Mouse (Mus musculus) bone marrow, adult 2 months (tissue): Measurements from ENCODE around the gene Arhgef19. TPM values are rescaled to one million over a fixed set of nuclear protein-coding genes. Genes with fewer than 3 reads are reported as not detected.

Experiments used
- H3K27ac ChIP-seq: fragments of 200-500 bp; 2 replicates; pipeline ENCODE4 v1.5.1; 2012; ENCODE audit warnings: low read depth, mild to moderate bottlenecking, control low read depth, inconsistent platforms, low read length; ENCODE audit not compliant: control insufficient read depth, poor library complexity, insufficient read depth
- H3K4me1 ChIP-seq: fragments of 200-500 bp; 2 replicates; pipeline ENCODE4 v1.6.1; 2011; ENCODE audit warnings: low read length; ENCODE audit not compliant: control insufficient read depth, insufficient read depth
- H3K4me3 ChIP-seq: fragments of 200-500 bp; replicated peaks from 2 replicates; pipeline ENCODE3; 2011; ENCODE audit warnings: mild to moderate bottlenecking, low read depth, low read length, control low read depth; ENCODE audit not compliant: control insufficient read depth
- CTCF ChIP-seq: fragments of 200-500 bp; IDR thresholded peaks from 2 replicates; pipeline ENCODE4 v1.5.1; 2011; ENCODE audit warnings: low read length, control low read depth; ENCODE audit not compliant: control insufficient read depth, insufficient read depth
- POLR2A ChIP-seq: fragments of 200-500 bp; IDR thresholded peaks from 2 replicates; pipeline ENCODE4 v1.6.1; 2011; ENCODE audit warnings: low read depth, mild to moderate bottlenecking, control low read depth, low read length, borderline replicate concordance; ENCODE audit not compliant: control insufficient read depth
- WGBS: fragments of 180-500 bp; shearing (Covaris S2); methylation state at CpG from one replicate; pipeline ENCODE4 v1.1.7; 2018; 5-methylcytosine and 5-hydroxymethylcytosine counted together
- polyA plus RNA-seq: library from polyadenylated mRNA; stranded (reverse); fragments of >200 nt; gene quantifications from 2 replicates; pipeline ENCODE4 v1.2.4, GENCODE M21; 2011; ENCODE audit warnings: low replicate concordance; ENCODE audit not compliant: missing spikeins, insufficient read depth, insufficient read length

Arhgef19 gene
- polyA plus RNA-seq, 1 experiment: 1.1 TPM

GRCm38 (mm10) chr4:141281153-141281552 is 41.9 kb downstream of the Arhgef19 start:
- Histone ChIP-seq H3K4me1 (peaks cover 2% of the 10 kb centered on the region; the same call in 1 of the 2 replicates), H3K27ac (no peak overlapping the region), H3K4me3 (no peak overlapping the region)
- no peak for TF ChIP-seq POLR2A
- TF ChIP-seq CTCF: no peak
- 4% methylated on average over 6 of the region's 6 CpGs for WGBS

GRCm38 (mm10) chr4:141281578-141281977 is 42.3 kb downstream of the Arhgef19 start:
- H3K4me3 ChIP-seq: no peak overlapping the region
- no peak for TF ChIP-seq CTCF
- no peak for TF ChIP-seq POLR2A
- WGBS: 5% methylated on average over 1 of the region's 1 CpGs
- H3K4me1 ChIP-seq: peaks cover 2% of the 10 kb centered on the region; the same call in 1 of the 2 replicates
- H3K27ac ChIP-seq: no peak overlapping the region

DNA sequence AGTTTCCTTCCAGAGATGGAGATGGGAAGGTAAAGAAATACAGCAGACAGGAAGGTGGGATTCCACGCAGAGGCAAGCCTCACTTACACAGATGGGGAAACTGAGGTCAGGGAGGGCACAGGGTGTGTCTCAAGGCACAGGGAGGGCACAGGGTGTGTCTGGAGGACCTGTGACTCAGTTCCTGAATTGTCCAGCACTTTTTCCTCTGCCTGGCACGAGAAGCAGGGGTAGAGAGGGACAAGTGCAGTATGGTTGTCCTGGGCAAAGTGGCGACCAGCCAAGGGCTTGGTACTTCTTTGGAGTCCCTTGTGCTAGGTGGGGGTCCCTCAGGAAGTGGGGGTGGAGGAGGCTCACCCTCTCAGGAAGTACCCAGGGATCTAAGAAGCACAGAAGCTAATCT is 42.8 kb downstream of the Arhgef19 start:
- no peak overlapping the region for H3K27ac ChIP-seq
- 19% methylated on average over 3 of the region's 3 CpGs for WGBS
- TF ChIP-seq POLR2A (no peak), CTCF (no peak)

GRCm38 (mm10) chr4:141282623-141283022 is 43.3 kb downstream of the Arhgef19 start:
- Histone ChIP-seq H3K27ac (no peak overlapping the region), H3K4me3 (no peak overlapping the region), H3K4me1 (peaks cover 2% of the 10 kb centered on the region; the same call in 1 of the 2 replicates)
- 65% methylated on average over 5 of the region's 5 CpGs for WGBS
- TF ChIP-seq POLR2A (no peak), CTCF (no peak)

More for the DNA sequence above, 42.8 kb downstream of the Arhgef19 start:
- Histone ChIP-seq H3K4me3 (no peak overlapping the region), H3K4me1 (peaks cover 2% of the 10 kb centered on the region; the same call in 1 of the 2 replicates)

GRCm38 (mm10) chr4:141283176-141283878 is 44.0 kb downstream of the Arhgef19 start:
- TF ChIP-seq POLR2A: no peak
- TF ChIP-seq CTCF: no peak
- H3K27ac ChIP-seq: no peak overlapping the region
- peaks cover 2% of the 10 kb centered on the region; the same call in 1 of the 2 replicates for H3K4me1 ChIP-seq
- 74% methylated on average over 12 of the region's 12 CpGs for WGBS
- H3K4me3 ChIP-seq: no peak overlapping the region

DNA sequence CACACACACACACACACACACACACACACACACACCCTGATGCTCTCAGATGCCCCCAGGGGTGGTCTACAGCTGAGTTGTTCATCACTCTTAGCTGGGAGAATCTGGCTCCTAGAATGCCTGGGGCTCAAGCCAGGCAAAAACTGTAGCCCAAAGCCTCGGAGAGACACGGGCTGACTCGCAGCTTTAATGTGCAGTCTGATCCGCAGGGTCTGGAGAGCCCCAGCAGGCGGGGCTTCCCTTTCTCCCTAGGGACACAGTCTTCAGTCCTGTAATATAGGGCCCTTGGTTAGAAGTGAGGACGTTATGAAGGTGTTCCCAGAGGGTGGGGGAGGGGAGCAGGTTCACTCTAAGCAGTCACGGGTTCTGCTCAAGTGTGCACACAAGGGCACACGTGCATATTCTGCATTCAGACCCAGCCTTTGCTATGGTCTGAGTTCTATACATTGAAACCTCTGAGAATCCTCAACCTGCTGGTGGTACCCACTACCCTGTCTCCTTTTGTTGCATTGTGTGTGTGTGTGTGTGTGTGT is 44.6 kb downstream of the Arhgef19 start:
- no peak overlapping the region for H3K27ac ChIP-seq
- WGBS: 61% methylated on average over 8 of the region's 8 CpGs
- H3K4me1 ChIP-seq: peaks cover 2% of the 10 kb centered on the region; the same call in 1 of the 2 replicates
- no peak for TF ChIP-seq POLR2A
- TF ChIP-seq CTCF: no peak
- H3K4me3 ChIP-seq: no peak overlapping the region

- Histone ChIP-seq H3K27ac (no peak overlapping the region), H3K4me1 (peaks cover 2% of the 10 kb centered on the region; the same call in 1 of the 2 replicates), H3K4me3 (no peak overlapping the region)
- WGBS: 73% methylated on average over 3 of the region's 3 CpGs
- TF ChIP-seq CTCF: no peak
- TF ChIP-seq POLR2A: no peak
Measured at GRCm38 (mm10) chr4:141284486-141284885, 45.2 kb downstream of the Arhgef19 start.

DNA sequence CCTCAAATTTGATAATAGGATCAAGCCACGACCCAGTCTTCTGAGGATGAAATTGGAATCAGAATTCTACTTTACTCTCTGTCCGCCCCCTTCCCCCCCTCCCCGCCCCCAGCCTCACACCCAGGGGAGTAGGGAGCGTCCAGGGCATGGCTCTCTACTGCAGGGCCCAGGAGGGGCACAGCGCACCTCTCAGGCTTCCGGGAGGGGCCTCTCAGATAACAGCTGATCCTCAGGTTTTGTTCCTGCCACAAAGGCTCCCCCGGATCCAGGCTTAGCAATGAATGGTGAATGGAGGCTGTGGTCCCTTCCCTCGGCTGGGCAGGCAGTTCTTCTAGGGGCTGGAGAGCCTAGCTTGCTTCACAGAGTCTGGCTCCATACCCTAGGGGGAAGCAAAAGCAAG is 45.8 kb downstream of the Arhgef19 start:
- Histone ChIP-seq H3K27ac (no peak overlapping the region), H3K4me1 (peaks cover 2% of the 10 kb centered on the region; the same call in 1 of the 2 replicates), H3K4me3 (no peak overlapping the region)
- TF ChIP-seq POLR2A (no peak), CTCF (no peak)
- WGBS: 71% methylated on average over 8 of the region's 8 CpGs
